Mouse (Mus musculus): ENCODE results near the gene Xab2.
A peak's percentile ranks its signal among the peaks of the same experiment; 100 is the strongest.
"Not testable (repeated sequence)": the region's sequence is repeated elsewhere in the genome, so short reads cannot be mapped to it uniquely, and the experiment has no call there.

Xab2 gene

DNA sequence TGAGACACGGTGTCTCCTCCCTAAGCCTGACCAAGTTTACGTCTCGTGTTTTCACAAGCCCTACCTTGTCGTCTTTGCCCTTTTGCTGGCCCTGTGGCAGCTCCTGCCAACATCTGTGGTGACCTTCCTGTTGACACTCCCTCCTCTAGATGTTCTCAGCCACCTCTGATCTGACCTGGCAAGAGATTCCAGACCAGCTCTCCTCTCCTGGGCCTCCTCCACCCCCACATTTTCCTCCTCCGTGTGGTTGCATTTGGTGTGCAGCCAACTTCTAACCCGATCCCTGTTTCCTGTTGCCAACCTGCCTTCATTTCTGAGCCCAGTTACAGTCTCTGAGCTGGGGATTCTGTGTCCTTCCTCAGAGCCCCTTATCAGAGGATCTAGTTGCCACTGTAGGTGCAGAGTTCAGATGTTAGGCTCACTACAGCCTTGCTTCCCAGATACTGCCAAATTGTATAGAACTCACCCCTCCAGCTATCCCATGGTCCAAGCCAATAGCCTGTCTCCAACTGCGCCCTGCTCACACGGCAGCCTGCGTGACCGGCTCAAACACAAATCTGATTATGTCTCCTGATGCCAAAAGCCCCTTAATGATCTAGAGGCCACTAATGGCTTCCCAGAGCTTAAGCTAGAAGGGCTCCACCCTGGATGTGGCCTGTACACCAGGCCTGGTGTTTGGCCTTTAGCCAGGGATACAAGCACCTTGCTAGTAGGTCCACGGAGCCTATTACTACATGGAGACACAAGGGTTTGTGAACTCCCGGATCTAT is 11.9 kb downstream of the Xab2 start:
- DNase-seq, result peak; percentile 52

DNA sequence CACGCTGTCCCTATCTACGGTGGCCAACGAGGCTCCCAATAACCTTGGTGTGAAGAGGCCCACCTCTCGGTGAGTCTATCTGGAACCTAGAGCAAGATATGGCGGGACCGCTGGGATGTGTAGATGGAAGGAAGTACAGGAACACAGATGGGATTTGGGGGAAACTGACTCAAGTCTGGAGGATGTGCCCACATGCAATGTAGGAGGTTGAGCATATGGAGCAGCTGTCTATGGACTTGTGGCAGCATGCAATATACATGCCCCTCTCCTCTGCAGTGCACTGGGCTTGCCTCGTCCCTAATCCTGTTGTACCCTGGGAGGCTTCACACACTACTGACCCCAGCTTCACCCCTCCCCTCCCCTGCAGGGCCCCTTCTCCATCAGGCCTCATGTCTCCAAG is 13.3 kb downstream of the Xab2 start:
- DNase-seq, result no peak

DNA sequence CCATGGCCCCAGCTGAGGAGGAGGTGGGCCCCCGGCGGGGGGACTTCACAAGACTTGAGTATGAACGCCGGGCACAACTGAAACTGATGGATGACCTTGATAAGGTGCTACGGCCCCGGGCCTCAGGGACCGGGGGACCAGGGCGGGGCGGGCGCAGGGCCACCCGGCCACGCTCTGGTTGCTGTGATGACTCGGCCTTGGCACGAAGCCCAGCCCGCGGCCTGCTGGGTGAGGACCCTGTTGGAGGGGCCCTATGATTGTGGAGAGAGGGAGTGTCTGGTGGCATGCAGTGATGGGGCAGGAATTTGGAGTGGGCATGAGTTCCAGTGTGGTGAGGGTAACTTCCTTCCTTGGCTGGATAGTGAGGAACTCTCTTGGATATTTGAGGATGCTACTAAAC is 14.5 kb downstream of the Xab2 start:
- peak; percentile 48 for DNase-seq

DNA sequence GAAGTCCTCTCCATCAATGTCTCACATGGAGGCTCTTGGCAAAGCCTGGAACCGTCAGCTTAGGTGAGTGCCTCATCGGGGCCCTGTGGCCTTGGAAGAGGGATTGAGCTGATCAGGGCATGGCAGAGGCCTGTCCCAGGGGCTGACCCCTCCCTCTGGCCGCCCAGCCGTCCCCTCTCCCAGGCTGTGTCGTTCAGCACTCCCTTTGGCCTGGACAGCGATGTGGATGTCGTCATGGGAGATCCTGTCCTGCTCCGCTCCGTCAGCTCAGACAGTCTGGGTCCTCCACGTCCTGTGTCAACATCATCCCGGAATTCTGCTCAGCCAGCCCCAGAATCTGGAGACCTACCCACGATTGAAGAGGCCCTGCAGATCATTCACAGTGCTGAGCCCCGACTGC is 17.7 kb downstream of the Xab2 start:
- DNase-seq, result no peak

DNA sequence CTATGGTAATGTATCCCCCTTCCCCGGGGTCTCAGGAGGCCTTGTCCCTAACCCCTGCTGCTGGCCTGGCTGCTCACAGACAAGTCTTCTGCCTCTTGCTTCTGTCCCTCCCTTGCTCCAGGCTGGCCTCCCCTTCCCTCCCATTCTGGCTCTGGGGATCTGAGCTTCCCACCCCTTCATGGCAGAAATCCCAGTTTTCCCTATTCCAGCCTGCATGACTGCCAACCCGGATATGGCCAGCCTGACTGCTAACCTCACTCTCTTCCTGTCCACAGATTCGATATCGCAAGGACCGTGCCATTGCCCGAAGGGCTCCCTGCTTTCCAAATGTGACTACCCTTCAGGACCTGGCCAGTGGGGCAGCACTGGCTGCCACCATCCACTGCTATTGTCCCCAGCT is 20.7 kb downstream of the Xab2 start:
- peak; percentile 62 for DNase-seq

DNA sequence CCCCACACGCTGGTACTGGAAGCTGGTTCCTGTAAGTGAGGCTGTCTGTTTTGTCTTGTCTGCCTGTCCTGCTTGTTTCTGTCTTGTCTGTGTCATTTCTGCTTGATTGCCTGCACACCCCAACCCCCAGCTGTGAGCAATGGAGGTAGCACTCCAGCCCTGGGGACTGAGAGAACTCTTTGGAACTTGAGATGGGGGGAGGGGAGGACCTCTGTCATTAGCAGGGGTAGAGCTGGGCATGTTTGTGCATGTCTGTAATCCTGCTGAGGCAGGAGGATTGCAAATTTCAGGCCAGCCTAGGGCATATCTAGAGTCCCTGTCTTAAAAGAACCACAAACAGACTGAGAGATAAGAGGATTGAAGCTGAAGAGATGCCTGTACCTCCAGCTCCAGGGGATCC is 21.9 kb downstream of the Xab2 start:
- no peak for DNase-seq

DNA sequence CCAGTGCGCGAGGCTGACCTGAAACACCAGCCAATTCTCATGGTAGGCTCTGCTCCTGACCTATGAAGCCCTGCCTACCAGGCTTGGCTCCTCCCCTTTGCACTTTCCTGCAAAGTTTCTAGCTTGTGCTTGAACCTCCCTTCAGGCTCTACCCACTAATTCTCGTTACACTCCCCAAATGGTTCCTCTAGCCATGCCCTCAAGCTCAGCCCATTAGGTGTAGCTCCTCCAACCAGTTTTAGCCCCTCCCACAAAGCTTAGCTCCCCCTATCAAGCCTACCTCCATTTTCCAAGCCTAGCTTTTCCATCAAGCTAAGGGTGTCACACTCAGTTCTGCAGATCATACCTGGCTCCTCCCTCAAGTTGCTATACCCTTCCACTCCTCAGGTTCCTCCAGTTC is 23.1 kb downstream of the Xab2 start:
- no peak for DNase-seq

DNA sequence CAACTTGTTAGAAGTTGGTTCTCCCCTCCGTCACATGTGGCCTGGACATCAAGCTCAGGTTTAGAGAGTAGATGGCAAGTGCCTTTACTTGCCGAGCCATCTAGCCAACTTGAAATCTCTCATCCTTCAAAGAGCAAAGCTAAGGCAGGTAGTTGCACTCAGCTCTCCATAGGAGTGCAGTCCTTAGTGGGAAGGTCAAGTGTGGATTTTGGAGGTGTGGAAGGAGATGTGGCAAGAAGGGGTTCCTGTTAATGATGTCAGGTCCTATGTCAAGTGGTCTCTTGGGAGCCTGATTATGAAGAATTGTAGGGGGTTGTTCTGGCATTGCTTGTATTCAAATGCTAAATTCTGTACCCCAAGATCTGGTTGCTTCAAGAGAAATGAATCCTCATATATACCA is 26.6 kb downstream of the Xab2 start:
- no peak for DNase-seq

DNA sequence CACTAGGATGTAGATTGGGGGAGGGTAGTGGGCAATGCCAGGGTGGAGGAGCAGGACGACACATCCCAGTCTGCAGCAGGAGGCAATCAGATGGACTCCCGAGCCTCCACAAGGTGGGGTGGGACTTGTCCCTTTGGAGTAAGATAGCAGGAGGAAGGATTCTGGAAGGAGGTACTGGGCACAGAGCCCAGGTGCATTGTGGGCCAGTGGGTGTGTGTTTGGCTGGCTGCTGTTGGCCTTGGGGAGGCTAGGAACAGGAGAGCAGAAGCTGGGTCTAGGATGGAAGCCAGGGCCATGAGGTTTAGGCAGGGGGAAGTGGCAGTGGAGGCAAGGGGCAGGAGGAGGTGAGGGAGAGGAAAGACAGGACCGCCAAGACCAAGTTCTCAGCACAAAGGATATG is 27.6 kb downstream of the Xab2 start:
- DNase-seq, result peak; percentile 19

DNA sequence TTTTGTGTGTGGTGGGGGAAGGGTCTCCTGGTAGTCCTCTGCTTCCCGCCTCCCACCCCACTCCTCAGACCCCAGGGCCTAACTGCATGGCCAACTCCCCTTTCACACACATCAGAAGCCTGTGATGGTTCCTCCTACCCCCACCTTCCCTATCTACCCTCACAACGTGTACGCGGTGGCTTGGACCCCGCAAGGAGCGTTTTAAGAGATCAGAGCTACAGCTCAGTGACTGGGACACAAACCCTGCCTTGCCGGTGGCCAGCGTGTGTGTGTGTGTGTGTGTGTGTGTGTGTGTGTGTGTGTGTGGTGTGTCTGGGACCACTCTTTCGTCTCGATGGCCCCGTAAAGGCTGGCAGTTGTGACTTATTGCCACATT is 32.9 kb downstream of the Xab2 start:
- DNase-seq, result no peak

DNA sequence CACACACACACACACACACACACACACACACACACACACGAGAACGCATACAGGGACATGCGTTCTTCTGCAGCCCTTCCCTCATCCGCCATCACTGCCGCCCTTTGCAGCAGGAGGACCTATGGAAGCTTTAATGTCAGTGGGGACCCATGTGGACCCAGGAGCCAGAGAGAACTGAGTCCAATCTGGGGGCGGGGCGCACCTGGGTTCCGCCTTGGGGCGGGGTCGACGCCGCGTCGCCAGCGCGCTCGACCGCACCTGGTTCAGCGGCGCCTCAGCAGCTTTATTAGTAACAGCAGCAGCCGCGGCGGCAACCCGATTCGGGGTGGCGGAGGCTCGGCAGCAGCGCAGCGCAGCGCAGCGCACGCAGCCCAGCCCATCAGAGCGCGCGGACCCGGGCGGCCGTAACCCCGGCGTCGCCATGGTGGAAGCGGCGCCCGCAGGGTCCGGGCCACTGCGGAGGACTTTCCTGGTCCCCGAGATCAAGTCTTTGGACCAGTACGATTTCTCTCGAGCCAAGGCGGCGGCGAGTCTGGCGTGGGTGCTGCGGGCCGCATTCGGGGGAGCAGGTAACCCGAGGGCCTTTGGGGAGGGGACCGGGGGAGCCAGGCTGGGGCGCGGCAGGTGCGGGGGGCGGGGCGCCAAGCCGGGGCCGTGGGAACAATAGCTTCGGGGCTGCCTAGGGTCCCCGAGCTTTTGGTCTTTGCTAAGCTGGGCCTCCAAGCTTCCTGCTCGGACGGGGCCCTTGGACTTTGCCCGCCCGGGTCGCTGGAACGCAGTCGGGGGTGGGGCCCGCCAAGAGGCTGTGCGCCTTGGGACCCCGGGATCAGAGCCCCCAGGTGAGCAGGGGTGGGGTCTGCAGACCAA is 33.5 kb downstream of the Xab2 start:
- peak; percentile 89 for DNase-seq

DNA sequence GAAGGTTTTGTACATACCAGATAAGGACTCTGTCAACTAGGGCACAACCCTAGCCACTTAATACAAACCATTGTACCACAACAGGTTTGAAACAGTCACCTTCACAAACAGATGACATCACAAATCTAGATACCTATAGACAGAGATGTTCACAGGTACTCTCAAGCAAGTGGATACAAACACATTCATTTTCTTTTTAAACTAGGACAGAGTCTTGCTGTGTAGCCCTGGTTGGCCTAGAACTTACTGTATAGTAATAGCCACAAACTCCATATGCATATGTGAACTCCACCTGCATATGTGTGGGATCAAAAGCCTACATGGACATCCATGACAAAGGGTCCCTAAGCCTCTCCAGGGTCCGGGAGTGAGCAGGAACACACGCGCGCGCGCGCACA is 34.1 kb downstream of the Xab2 start, which contains the start of gene Camsap3:
TSS of gene Camsap3 (plus strand) at position 301 of the 398 bp plus-strand sequence.
- DNase-seq, result no peak

DNA sequence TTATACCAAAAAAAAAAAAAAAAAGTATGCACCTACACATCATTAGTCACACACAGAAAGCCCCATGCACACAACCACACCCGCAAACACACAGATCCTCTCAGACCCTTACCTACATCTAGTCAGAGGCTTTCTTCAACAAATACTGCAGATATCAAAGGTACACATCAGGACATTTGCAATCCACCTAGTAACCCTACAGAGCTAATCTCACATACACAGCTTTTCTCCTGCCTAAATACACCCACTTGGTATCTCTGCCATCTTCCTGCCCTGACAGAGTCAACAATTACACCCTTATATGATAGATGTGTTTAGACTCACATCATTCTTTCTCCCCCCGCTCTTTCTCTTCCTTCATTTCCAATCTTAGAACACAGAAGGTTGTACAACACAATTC is 34.7 kb downstream of the Xab2 start:
- no peak for DNase-seq

DNA sequence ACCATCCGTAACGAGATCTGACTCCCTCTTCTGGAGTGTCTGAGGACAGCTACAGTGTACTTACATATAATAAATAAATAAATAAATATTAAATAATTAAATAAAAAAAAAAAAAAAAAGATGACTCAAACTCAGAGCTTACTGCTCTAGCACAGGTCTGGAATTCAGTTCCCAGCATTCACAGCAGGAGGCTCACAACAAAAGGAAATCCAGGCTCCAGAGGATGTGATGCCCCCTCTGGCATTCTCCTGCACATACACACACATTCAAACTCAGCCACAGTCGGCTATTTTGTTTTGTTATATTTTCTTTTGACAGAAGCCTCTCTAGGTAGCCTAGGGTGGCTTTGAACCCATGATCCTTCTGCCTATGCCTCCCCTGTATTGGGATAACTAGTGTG is 39.2 kb downstream of the Xab2 start:
- DNase-seq, result not testable (repeated sequence)

DNA sequence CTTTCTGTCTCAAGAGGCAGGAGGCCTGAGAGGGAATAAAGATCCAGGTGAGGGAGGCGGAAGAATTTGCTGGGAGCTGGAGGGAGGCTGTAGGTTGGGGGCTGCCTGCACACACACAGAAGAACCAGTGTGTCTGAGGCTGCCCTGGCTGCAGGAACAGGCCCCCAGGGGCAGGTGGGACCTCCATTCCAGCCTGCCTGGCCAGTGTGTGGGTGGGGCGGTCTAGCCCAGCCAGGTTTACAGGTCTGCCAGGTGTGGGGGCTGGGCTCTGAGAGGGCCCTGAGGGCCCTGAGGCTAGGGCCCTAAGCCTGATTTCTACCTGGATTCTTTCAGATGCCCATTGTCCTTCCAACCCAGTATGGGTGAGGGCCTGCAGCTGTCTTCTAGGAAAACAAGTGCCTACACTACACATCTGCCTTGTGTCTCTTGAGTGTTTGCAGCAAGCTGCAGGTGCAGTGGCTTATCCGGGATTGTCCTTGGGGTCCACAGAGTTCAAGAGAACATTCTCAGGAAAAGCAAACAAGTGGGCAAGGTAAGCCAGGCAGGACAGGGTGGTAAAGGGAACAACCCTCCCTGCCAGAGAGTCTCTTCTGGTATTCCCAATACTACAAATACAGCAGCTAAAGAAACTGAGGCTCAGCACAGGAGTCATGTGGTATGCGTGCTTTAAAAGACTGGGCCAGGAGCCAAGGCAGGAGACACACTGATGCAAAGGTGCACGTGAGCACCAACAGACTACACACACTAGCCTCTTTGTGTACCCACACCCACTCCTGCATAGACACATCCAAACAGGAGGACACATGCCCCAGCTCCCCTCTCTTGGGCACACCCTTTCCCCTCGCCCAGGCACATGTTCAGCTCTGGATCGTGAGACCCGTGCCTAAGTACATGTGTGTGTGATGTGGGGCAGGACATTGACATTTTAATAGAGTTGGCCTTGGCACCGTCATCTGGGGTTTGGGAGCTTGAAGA is 41.4 kb downstream of the Xab2 start:
- no peak for DNase-seq

DNA sequence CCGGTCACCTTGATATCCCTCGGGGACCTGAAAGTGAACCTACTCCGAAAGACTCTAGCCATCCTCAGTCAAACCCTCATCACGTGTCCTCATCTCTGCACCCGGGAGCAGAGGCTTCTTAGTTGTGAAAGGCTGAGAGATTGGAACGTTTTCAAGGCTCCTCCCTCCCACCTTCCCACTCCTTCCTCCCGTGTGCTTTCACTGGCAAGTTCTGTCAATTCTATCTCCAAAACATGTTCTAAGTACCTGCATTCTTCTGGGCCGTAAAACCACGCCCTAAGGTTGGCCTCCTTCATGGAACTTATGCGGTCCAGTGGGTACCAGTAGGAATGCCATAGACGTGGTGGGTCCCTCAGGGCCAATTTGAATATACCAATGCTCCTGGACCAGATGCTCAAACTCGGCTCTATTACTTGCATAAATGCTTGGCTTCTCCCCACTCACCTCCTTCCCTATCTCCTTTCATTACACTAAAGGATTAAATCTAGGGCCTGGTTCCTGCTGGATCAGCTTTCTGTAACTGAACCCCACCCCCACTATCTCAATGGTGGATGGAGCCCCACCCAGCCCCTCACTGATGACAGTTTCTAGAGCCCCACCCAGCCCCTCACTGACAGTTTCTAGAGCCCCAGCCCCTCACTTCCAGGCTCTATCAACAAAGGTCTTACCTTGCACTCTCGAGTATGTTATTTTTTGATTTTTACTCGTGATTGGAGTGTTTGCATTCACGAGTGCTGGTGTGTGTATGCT is 44.7 kb downstream of the Xab2 start:
- no peak for DNase-seq

DNA sequence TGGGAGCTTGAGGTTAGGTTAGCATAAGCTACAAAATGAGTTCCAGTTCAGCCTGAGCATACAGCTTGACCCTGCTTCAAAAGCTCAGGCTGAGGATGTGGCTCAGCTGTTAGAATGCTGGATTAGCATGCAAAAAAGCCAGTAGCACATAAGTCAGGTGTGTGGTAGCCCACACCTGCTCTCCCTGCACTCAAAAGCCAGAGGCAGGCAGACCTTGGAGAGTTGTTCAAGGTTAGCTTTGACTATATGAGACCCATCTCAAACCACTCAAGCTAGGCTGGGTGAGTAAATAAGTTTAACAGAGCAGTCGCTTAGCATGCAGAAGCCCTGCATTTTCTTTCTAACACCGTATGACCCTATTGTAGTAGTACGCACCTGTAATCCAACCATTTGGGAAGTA is 46.6 kb downstream of the Xab2 start:
- DNase-seq, result no peak

DNA sequence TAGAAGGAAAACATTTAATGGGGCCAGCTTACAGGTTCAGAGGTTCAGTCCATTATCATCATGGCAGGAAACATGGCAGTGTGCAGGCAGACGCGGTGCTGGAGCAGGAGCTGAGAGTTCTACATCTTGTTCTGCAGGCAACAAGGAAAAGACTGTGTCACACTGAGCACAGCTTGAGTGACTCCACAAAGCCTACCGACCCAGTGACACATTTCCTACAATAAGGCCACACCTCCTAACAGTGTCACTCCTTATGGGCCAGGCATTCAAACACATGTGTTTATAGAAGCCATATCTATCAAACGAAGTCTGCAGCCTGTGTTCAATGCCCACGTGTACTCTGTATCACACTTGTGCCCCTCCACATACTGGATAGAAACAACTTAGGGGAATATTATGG is 51.3 kb downstream of the Xab2 start:
- DNase-seq, result no peak

DNA sequence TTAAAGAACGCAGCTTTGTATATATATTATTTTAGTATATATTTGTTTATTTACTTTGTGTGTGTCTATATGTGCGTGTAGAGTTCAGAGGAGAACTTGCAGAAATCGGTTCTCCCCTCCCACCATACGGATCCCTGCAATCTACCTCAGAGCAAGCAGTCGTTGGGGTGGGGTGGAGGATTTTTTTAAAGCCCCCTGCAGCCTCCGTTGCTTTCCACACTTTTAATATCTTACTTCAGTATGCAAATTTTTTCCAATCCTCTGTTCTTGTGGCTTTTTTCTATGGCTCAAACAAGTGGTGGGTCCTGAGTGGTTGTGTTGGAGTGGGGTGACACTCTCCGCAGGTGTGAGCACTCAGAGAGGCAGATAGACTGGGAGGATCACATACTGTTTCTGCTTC is 52.7 kb downstream of the Xab2 start:
- DNase-seq, result no peak

DNA sequence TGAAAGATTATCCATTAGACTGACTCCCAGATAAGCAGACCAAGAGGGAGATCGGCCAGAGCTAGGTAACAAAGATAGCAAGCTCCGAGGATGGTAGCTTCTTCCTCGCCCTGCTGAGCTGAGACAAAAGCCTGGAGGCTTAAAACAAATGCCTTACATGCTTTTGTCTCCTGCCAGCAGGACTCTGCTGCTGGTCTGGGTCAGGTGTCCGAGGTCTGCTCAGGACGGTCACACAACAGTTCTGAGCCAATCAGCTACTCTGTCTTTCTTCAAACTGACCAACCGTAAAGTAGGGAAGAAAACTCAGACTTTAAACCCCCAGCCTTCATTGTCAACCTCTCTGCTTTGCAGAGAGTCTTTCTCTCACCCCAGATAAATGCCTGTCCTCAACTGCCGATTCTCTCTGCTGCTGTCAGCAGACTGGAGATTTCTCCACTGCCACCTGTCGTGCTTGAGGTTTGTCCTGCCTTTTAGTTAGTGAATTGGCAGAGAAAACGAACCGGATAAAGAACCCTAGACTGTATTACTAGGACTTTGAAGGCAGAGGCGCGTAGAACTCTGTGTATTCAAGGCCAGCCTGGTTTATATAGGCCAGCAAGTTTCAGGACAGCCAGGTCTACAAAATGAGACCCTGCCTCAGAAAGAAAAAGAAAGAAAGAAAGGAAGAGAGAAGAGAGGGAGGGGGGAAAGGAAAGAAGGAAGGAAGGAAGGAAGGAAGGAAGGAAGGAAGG is 53.3 kb downstream of the Xab2 start, which contains the start of gene C330021F23Rik:
TSS of gene C330021F23Rik (plus strand) at position 350 of the 731 bp plus-strand sequence.
- DNase-seq, result peak; percentile 69
